Mouse (Mus musculus) hindbrain, embryonic 15.5 days (tissue): ENCODE data around the gene Chrm1. TPM values are rescaled to one million over a fixed set of nuclear protein-coding genes. Genes with fewer than 3 reads are reported as not detected.
A peak's percentile ranks its signal among the peaks of the same experiment; 100 is the strongest.
"Not testable (repeated sequence)": the region's sequence is repeated elsewhere in the genome, so short reads cannot be mapped to it uniquely, and the experiment has no call there.

Source experiments
- ATAC-seq: fragments of 200-750 bp; cut with Nextera tagmentation; 2 replicates; pipeline ENCODE4 v1.8.0; 2017; ENCODE audit warnings: low read depth, moderate number of reproducible peaks, moderate TSS enrichment; ENCODE audit not compliant: low FRiP score
- H3K27ac ChIP-seq: fragments of 300-500 bp; sonication (generic); replicated peaks from 2 replicates; pipeline ENCODE4 v1.5.1; 2015; ENCODE audit warnings: mild to moderate bottlenecking, inconsistent platforms
- H3K27me3 ChIP-seq: fragments of 300-500 bp; sonication (generic); 2 replicates; pipeline ENCODE4 v1.6.1; 2015; ENCODE audit warnings: control low read depth, inconsistent platforms
- H3K36me3 ChIP-seq: fragments of 300-500 bp; sonication (generic); 2 replicates; pipeline ENCODE4 v1.6.1; 2015; ENCODE audit warnings: control low read depth, inconsistent platforms
- H3K4me1 ChIP-seq: fragments of 300-500 bp; sonication (generic); replicated peaks from 2 replicates; pipeline ENCODE4 v1.6.1; 2015; ENCODE audit warnings: control low read depth, inconsistent platforms
- H3K4me2 ChIP-seq: fragments of 300-500 bp; sonication (generic); 2 replicates; pipeline ENCODE4 v1.6.1; 2015; ENCODE audit warnings: moderate library complexity, mild to moderate bottlenecking, inconsistent platforms
- H3K4me3 ChIP-seq: fragments of 300-500 bp; sonication (generic); 2 replicates; pipeline ENCODE4 v1.5.1; 2015; ENCODE audit warnings: mild to moderate bottlenecking, inconsistent platforms
- H3K9ac ChIP-seq: fragments of 300-500 bp; sonication (generic); 2 replicates; pipeline ENCODE4 v1.6.1; 2015; ENCODE audit warnings: inconsistent platforms
- H3K9me3 ChIP-seq: fragments of 300-500 bp; sonication (generic); 2 replicates; pipeline ENCODE4 v1.6.1; 2016; ENCODE audit warnings: control low read depth, inconsistent platforms
- WGBS: fragments of 180-500 bp; shearing (Covaris S2); methylation state at CpG from one replicate; pipeline ENCODE4 v1.1.7; 2015; 5-methylcytosine and 5-hydroxymethylcytosine counted together
- polyA plus RNA-seq: library from polyadenylated mRNA; unstranded; fragments of >200 nt; fragmentation: Nextera tagmentation; extraction: Ambion mirVana; gene quantifications from 2 replicates; pipeline ENCODE4 v1.2.1, GENCODE M21; 2015

Chrm1 gene
- polyA plus RNA-seq, 1 experiment from 2014 or later: 0.54 TPM

- no peaks in the 10 kb centered on the region for H3K9me3 ChIP-seq
- H3K4me1 ChIP-seq: peaks cover 38% of the 10 kb centered on the region
- ATAC-seq: peak; percentile 66; the same call in 1 of the 2 replicates
- peak overlapping the region; percentile 60 for H3K9ac ChIP-seq
- H3K27ac ChIP-seq: peak overlapping the region; percentile 85
- H3K4me2 ChIP-seq: peak overlapping the region; percentile 63
- H3K4me3 ChIP-seq: peak overlapping the region; percentile 51
- H3K27me3 ChIP-seq: no peaks in the 10 kb centered on the region
- 0% methylated on average over 13 of the region's 13 CpGs for WGBS
- H3K36me3 ChIP-seq: peaks cover 43% of the 10 kb centered on the region
These were observed 49.3 kb downstream of the Chrm1 start for GRCm38 (mm10) chr19:8712870-8713305.

GRCm38 (mm10) chr19:8713306-8713996, 49.9 kb downstream of the Chrm1 start:
- no peaks in the 10 kb centered on the region for H3K9me3 ChIP-seq
- H3K9ac ChIP-seq: peak overlapping the region; percentile 60
- no peaks in the 10 kb centered on the region for H3K27me3 ChIP-seq
- peak; percentile 91 for ATAC-seq
- peak overlapping the region; percentile 85 for H3K27ac ChIP-seq
- under 1% methylated on average over 47 of the region's 51 CpGs for WGBS
- H3K4me3 ChIP-seq: peak overlapping the region; percentile 51
- H3K4me1 ChIP-seq: peaks cover 38% of the 10 kb centered on the region
- peaks cover 38% of the 10 kb centered on the region for H3K36me3 ChIP-seq
- peak overlapping the region; percentile 63 for H3K4me2 ChIP-seq

- H3K36me3 ChIP-seq: peaks cover 31% of the 10 kb centered on the region
- WGBS: 7% methylated on average over 13 of the region's 13 CpGs
- H3K9ac ChIP-seq: peak overlapping the region; percentile 60
- no peak for ATAC-seq
- H3K4me2 ChIP-seq: peak overlapping the region; percentile 63
- H3K4me1 ChIP-seq: peaks cover 38% of the 10 kb centered on the region
- H3K9me3 ChIP-seq: no peaks in the 10 kb centered on the region
- peak overlapping the region; percentile 85 for H3K27ac ChIP-seq
- H3K4me3 ChIP-seq: peak overlapping the region; percentile 51
- no peaks in the 10 kb centered on the region for H3K27me3 ChIP-seq
These were observed 50.5 kb downstream of the Chrm1 start for GRCm38 (mm10) chr19:8713997-8714652.

- Histone ChIP-seq H3K27me3 (no peaks in the 10 kb centered on the region), H3K36me3 (peaks cover 23% of the 10 kb centered on the region), H3K4me2 (no peak overlapping the region), H3K9me3 (no peaks in the 10 kb centered on the region), H3K4me3 (peak overlapping the region; percentile 51; the same call in 1 of the 2 replicates), H3K9ac (no peak overlapping the region), H3K4me1 (peaks cover 38% of the 10 kb centered on the region), H3K27ac (no peak overlapping the region)
- no peak for ATAC-seq
- WGBS: 73% methylated on average over 10 of the region's 10 CpGs
These were observed 51.3 kb downstream of the Chrm1 start for GRCm38 (mm10) chr19:8714653-8715481.

DNA sequence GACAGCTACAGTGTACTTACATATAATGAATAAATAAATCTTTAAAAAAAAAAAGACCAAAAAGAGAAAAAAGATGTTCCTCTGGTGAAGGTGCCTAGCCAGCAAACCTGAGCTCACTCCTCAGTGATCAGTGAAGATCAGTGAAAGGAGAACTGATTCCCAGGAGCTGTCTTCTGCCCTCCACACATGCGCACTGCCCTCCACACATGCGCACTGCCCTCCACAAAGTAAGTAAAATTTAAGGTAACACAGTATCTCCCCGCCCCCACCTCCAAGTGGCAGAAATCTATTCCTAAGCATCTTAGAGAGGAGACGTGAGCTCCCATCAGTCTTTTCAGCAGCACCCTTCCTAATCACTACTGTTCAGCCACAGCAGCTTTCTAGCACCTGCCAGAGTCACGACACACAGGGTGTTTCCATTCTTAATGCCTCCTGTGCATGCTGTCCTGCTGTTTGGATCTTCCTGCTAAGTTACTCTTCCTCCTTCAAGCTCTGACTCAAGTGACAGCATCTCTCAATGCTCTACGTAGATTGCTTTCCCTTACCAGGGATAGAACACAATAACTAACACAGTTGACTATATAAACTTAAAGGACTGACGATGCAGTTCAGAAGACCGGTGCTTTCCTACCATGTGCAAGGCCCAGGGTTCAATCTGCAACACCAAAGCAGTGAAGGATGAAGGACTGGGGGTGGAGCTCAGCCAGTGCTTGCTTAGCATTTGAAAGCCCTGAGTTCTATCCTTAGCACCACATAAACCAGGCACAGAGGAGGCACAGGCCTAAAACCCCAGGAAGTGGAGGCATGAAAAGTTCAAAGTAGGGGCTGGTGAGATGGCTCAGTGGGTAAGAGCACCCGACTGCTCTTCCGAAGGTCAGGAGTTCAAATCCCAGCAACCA, 52.5 kb downstream of the Chrm1 start:
- H3K4me2 ChIP-seq: no peak overlapping the region
- H3K4me3 ChIP-seq: no peak overlapping the region
- peaks cover 12% of the 10 kb centered on the region for H3K36me3 ChIP-seq
- no peak overlapping the region for H3K9ac ChIP-seq
- H3K4me1 ChIP-seq: peaks cover 37% of the 10 kb centered on the region
- H3K27me3 ChIP-seq: no peaks in the 10 kb centered on the region
- no peaks in the 10 kb centered on the region for H3K9me3 ChIP-seq
- ATAC-seq: no peak
- 67% methylated on average over 10 of the region's 10 CpGs for WGBS
- no peak overlapping the region for H3K27ac ChIP-seq

DNA sequence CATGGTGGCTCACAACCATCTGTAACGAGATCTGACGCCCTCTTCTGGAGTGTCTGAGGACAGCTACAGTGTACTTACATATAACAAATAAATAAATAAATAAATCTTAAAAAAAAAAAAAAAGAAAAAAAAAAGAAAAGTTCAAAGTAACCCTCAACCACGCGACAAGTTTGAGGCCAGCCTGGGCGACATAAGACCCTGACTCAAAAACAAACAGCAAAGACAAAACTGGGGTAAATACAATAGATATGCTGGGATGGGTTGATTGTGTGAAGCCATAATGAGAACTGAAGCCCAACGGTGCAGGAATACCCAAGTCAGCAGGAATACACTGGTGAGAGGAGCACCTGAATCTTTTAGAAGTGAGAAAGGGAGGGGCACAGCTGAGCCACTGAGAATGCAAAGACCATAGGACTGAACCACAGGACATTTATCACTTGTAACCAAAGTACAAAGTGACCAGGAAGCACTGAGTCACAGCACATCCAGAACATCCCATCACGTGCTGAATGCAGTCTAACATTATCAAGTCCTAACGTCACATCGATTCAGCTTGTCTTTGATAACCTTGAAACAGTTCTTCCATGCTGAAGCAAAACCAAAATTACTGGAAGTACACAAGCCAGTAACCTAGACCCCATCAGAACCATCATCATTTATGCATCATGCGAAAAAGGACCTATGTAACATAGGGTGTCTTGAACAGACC, 53.3 kb downstream of the Chrm1 start:
- ATAC-seq: no peak
- Histone ChIP-seq H3K36me3 (peaks cover 7% of the 10 kb centered on the region; the same call in 1 of the 2 replicates), H3K4me1 (peaks cover 38% of the 10 kb centered on the region), H3K4me3 (no peak overlapping the region), H3K27ac (no peak overlapping the region), H3K9me3 (no peaks in the 10 kb centered on the region), H3K9ac (no peak overlapping the region), H3K4me2 (no peak overlapping the region), H3K27me3 (no peaks in the 10 kb centered on the region)
- WGBS: 74% methylated on average over 8 of the region's 10 CpGs

GRCm38 (mm10) chr19:8718357-8718756, 54.8 kb downstream of the Chrm1 start:
- H3K4me1 ChIP-seq: peaks cover 32% of the 10 kb centered on the region
- H3K4me2 ChIP-seq: no peak overlapping the region
- no peaks in the 10 kb centered on the region for H3K9me3 ChIP-seq
- H3K36me3 ChIP-seq: no peaks in the 10 kb centered on the region
- WGBS: 75% methylated on average over 3 of the region's 3 CpGs
- no peak overlapping the region for H3K27ac ChIP-seq
- no peak overlapping the region for H3K4me3 ChIP-seq
- no peak overlapping the region for H3K9ac ChIP-seq
- H3K27me3 ChIP-seq: no peaks in the 10 kb centered on the region
- no peak for ATAC-seq

- H3K4me1 ChIP-seq: peaks cover 28% of the 10 kb centered on the region
- ATAC-seq, H3K4me2 ChIP-seq, H3K9me3 ChIP-seq, H3K4me3 ChIP-seq, H3K36me3 ChIP-seq, H3K27me3 ChIP-seq, H3K27ac ChIP-seq, H3K9ac ChIP-seq: not testable (repeated sequence)
These were observed 55.4 kb downstream of the Chrm1 start for GRCm38 (mm10) chr19:8719037-8719436.

- Histone ChIP-seq H3K4me3 (peak overlapping the region; percentile 71), H3K9ac (no peak overlapping the region), H3K4me1 (peaks cover 36% of the 10 kb centered on the region), H3K4me2 (peak overlapping the region; percentile 61), H3K27me3 (no peaks in the 10 kb centered on the region), H3K9me3 (no peaks in the 10 kb centered on the region), H3K27ac (no peak overlapping the region), H3K36me3 (peaks cover 20% of the 10 kb centered on the region)
- no peak for ATAC-seq
- WGBS: 71% methylated on average over 1 of the region's 1 CpGs
These were observed 57.8 kb downstream of the Chrm1 start for GRCm38 (mm10) chr19:8721378-8721777.

- WGBS: 66% methylated on average over 4 of the region's 4 CpGs
- Histone ChIP-seq H3K36me3 (peaks cover 27% of the 10 kb centered on the region), H3K27me3 (no peaks in the 10 kb centered on the region), H3K4me3 (peak overlapping the region; percentile 71), H3K9me3 (no peaks in the 10 kb centered on the region), H3K4me1 (peaks cover 36% of the 10 kb centered on the region), H3K27ac (peak overlapping the region; percentile 97), H3K9ac (peak overlapping the region; percentile 95), H3K4me2 (peak overlapping the region; percentile 61)
- ATAC-seq: no peak
These were observed 58.4 kb downstream of the Chrm1 start for GRCm38 (mm10) chr19:8722021-8722420.

DNA sequence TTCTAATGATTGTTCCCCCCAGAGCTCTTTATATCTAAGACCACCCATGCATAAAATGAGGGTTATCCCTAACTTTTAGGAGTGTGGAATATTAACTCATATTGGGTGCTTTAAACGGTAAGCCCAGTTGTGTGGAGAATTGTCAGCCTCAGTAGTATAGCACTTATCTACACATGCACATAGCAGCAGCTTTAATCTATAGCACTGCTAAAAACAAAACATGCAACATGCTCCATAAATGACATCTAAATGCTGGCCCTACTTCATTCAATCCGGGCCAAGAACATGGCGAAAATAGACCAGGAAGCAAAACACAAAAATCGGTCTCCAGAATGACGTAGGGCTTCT, 58.9 kb downstream of the Chrm1 start:
- peak overlapping the region; percentile 61 for H3K4me2 ChIP-seq
- ATAC-seq: peak; percentile 0; the same call in 1 of the 2 replicates

More for the DNA sequence above, 58.9 kb downstream of the Chrm1 start:
- Histone ChIP-seq H3K27me3 (no peaks in the 10 kb centered on the region), H3K9me3 (no peaks in the 10 kb centered on the region), H3K4me3 (peak overlapping the region; percentile 71), H3K27ac (peak overlapping the region; percentile 97), H3K36me3 (peaks cover 28% of the 10 kb centered on the region), H3K4me1 (peaks cover 36% of the 10 kb centered on the region), H3K9ac (peak overlapping the region; percentile 95)
- under 1% methylated on average over 5 of the region's 5 CpGs for WGBS
